Mouse (Mus musculus): ENCODE results near the gene Epha3. TPM values are rescaled to one million over a fixed set of nuclear protein-coding genes. Genes with fewer than 3 reads are reported as not detected.

The Epha3 gene
- total RNA-seq, 2 experiments from 2014 or later: 15.9 to 17.9 TPM

DNA sequence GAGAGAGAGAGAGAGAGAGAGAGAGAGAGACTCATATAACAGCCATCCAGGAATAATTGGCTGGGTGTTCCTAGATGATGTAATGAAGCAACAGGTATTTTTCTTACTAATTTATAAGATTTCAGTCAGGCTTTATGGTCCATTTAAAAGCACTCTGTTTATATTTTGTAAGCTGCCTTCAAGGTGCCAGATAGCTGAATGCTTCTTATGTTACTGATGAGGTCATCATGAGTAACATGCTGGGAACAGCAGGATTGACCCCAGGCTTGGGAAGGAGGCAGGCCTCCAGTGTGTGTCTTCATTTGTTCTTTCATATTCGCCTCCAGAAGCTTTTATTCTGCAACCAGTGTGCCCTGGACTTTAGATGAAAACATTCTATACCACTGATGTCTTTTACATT lies 189.5 kb downstream of the Epha3 start:
- intact Hi-C loops (cut with DNase I): no loop called here
- DNase-seq (ENCODE audit: low spot score in 2 of 2): no peak

GRCm38 (mm10) chr16:63673236-63673840 lies 190.6 kb downstream of the Epha3 start:
- intact Hi-C loops (cut with DNase I): no loop called here
- DNase-seq (ENCODE audit: low spot score in 2 of 2): peak; percentile 21 to 50

DNA sequence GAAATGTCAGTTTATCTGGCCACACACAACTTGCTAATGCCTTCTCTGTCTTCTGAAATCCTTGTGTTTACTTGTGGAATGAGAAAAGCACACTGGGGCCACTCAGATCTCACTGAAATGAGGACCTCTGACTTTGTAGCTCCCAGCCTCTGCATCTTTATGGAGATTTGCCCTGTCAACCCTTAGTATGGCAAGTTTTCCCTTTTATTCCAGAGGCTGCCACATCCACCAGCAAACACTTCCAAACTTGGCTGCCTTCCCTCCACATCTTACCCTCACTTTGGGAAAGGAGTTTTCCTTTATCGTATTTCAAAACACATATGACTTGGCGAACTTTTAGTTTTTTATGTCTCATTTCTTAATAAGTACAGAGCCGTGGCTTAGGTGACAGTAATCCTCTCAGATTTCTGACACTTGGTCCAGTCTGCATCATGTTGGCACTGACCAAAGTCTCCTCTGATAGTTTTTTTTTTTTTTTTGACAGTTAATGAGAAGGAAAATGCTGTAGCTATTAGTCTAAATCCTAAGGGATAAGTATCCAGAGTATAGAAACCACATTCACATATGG lies 198.0 kb downstream of the Epha3 start:
- intact Hi-C loops (cut with DNase I): no loop called here
- DNase-seq (ENCODE audit: low spot score in 2 of 2): no peak

DNA sequence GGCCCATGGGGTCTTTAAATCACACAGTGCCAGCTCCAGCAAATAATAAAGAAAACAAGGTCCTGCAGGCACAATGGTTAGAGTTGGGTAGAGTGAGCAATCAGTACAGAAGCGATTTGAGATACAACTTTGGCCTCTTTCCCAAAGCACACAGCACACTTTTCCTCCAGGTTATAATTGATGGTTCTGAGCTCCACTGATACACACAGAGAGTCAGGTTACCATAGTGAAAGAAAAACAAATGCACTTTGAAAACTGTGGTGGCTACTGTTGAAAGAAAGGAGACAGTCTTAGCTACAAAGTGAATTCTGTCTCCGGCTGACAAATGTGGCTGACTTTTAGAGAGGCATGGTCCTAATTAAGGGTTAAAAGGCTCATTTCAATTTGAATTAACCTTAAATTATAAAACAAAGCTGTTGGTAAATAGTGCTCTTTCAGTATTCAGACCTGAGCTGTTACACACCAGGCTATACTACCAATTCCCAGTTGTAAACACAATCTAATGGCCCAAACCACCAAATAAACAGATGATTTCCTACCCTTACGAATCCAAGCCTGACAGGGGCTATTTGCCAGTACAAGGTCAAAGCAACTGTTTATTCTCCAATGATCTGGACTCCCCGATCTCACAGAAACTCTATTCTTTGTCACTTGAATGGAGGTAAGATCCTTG lies 205.5 kb downstream of the Epha3 start:
- intact Hi-C loops (cut with DNase I): no loop called here
- no peak for DNase-seq (ENCODE audit: low spot score in 2 of 2)

- DNase-seq (ENCODE audit: low spot score in 2 of 2): no peak
These were observed 206.2 kb downstream of the Epha3 start for GRCm38 (mm10) chr16:63657743-63658142.

DNA sequence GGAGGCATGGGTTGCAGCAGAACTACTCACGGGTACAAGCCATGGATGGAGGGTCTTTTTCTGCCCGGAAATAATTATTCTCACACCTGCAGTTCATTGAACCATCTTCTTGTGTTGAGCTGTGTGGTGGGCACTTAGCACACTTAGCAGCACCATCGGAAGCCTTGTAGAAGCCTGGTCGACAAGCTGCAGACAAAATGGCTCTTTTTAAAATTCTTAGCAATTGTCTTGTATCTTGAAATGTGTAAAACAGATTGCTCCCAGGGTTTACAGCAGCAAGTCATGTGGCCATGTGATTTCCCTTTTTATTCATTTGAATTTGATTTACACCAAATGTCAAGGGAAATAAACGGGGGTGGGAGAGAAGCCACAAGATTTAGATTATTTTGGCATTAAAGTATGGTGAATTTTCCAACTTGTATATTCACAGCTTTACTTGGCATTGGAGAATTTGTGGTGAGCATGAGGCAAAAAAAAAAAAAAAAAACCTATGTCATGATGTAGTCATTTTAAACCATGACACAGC lies 210.5 kb downstream of the Epha3 start:
- DNase-seq (ENCODE audit: low spot score in 2 of 2): peak in 1 of 2 experiments; percentile 28
- intact Hi-C loops (cut with DNase I): no loop called here

More at GRCm38 (mm10) chr16:63657743-63658142, 206.2 kb downstream of the Epha3 start:
- intact Hi-C loops (cut with DNase I): no loop called here

- intact Hi-C loops (cut with DNase I): no loop called here
- DNase-seq (ENCODE audit: low spot score in 2 of 2): no peak
These were observed 213.2 kb downstream of the Epha3 start for GRCm38 (mm10) chr16:63650760-63651159.

- intact Hi-C loops (cut with DNase I): no loop called here
These were observed 217.4 kb downstream of the Epha3 start for GRCm38 (mm10) chr16:63646577-63646976.

GRCm38 (mm10) chr16:63642641-63643040 lies 221.3 kb downstream of the Epha3 start:
- intact Hi-C loops (cut with DNase I): no loop called here
- DNase-seq (ENCODE audit: low spot score in 2 of 2): no peak

More at GRCm38 (mm10) chr16:63646577-63646976, 217.4 kb downstream of the Epha3 start:
- DNase-seq (ENCODE audit: low spot score in 2 of 2): no peak

GRCm38 (mm10) chr16:63641603-63642002 lies 222.4 kb downstream of the Epha3 start:
- intact Hi-C loops (cut with DNase I): no loop called here
- no peak for DNase-seq (ENCODE audit: low spot score in 2 of 2)

DNA sequence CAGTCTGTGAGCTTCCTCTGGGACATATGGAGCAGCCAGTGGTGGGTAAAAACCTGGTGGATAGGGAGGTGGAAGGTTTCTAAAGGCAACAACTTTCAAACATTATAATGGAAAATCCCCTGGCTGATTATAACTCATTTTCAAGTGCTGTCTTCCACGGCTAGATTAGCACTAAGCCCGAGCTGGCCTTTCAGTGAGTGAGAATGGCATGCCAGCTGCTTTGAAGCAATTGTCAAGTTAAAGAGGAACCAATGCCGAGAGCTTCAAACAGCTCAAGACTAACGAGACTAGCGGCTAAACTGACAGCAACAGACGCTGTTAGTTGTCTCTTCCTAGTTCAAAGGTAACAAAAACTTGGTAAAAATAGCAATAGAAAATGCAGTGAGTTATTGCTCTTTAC lies 225.3 kb downstream of the Epha3 start:
- DNase-seq (ENCODE audit: low spot score in 2 of 2): no peak
- intact Hi-C loops (cut with DNase I): no loop called here

- intact Hi-C loops (cut with DNase I): no loop called here
- no peak for DNase-seq (ENCODE audit: low spot score in 2 of 2)
These were observed 230.2 kb downstream of the Epha3 start for GRCm38 (mm10) chr16:63633748-63634166.

DNA sequence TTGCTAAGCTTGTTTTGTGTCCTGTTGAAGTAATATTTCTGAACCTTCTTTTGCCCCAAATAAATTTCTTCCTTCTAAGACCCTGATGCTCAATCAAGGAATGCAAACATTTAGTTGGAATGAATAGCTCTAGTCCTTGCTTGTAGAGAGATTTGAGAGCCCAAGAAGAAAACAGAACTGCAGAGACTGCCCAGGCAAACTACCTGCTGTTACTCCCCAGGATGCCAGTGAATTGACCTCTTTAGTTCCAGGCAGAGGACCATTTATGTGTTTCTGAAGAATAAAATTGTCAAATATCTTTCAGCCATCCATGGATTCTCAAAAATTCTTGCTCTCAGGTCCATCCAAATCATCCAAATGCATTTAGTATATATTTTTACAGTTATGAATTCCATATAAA lies 238.7 kb downstream of the Epha3 start:
- DNase-seq (ENCODE audit: low spot score in 2 of 2): no peak
- intact Hi-C loops (cut with DNase I): no loop called here

DNA sequence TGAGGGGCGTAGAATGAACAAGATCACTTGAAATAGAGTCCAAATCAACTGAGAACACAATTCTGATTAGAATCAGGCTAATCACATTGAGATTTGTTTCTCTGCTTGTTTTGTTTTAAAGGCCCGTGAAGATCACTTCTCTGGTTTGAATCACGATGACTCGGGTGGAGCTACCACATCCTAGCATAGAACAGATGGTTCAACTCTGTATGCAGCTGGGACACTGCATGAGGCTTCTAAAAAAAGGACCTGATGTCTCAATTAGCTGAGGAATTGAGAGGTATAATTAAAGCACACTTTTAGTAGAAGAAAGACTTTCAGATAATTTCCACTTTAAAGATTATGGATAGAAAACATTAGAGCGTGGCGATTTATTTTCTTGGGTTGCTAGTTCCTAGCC lies 242.1 kb downstream of the Epha3 start:
- intact Hi-C loops (cut with DNase I): no loop called here

GRCm38 (mm10) chr16:63615396-63615795 lies 248.6 kb downstream of the Epha3 start:
- intact Hi-C loops (cut with DNase I): no loop called here
- DNase-seq (ENCODE audit: low spot score in 2 of 2): no peak

More for the DNA sequence above, 242.1 kb downstream of the Epha3 start:
- peak; percentile 11 to 16 for DNase-seq (ENCODE audit: low spot score in 2 of 2)

DNA sequence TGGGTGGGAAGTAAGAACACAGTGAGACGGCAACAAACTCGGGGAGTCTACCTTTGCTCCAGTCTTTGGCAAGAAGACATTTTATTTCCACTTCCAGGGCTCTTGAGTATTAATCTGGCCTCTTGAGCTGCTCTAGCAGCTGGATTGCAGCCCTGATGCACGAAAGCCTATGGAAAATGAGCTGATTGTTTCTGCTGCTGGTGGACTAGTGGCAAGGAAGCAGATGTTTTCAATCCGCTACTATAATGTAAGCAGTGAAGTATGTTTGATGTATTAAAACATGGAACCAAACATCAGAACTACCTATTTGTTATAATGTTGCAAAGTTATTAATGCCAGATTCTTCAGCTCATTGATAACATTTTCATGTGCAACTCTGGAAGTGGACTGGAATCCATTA lies 251.0 kb downstream of the Epha3 start:
- no peak for DNase-seq (ENCODE audit: low spot score in 2 of 2)
- intact Hi-C loops (cut with DNase I): no loop called here

DNA sequence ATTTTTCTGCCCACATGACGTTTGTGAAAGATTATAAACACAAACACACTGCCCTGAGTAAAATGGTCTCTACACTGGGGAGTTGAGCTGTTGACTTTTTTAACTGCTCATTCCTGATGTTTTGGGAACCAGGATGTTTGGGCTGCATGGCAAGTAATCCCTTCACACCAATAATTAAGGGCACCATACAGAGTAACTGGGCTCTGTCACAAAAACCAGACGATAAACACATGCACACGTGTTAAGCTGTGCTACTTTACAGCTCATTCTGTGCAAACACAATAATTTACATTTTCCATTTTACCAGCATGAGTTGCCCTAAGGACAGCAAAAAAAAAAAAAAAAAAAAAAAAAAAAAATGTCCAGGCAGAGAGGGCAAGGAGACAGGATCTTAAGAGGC lies 263.7 kb downstream of the Epha3 start:
- DNase-seq (ENCODE audit: low spot score in 2 of 2): no peak
- intact Hi-C loops (cut with DNase I): no loop called here

- DNase-seq (ENCODE audit: low spot score in 2 of 2): peak in 1 of 2 experiments; percentile 3
- intact Hi-C loops (cut with DNase I): no loop called here
These were observed 269.3 kb downstream of the Epha3 start for GRCm38 (mm10) chr16:63594656-63595055.

DNA sequence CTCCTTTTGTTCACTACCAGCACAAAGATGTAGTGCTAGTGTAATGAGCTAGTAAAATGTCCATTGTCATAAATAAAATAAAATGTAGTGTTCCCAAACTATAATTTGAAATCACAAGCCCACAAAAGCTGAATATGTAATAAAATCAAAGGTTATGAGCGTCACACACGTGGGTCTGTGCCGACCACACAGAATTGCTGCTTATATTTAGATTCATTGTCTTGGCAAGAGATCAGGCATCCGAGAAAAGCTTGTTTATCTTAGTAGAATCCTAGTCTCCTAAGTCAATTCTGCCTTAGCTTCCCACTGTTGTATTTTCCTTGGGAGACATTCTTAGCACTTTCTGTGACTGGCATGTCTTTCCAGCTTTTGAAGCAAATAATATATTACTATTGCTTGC lies 294.2 kb downstream of the Epha3 start:
- no peak for DNase-seq (ENCODE audit: low spot score in 2 of 2)
- intact Hi-C loops (cut with DNase I): no loop called here

- intact Hi-C loops (cut with DNase I): no loop called here
- DNase-seq (ENCODE audit: low spot score in 2 of 2): no peak
These were observed 297.7 kb downstream of the Epha3 start for GRCm38 (mm10) chr16:63566106-63566836.
